In genomic region chr2:163644047-163644446, GRCm38 (mm10) we compare ENCODE assay signal across 8 mouse cellular contexts. TPM values are rescaled to one million over a fixed set of nuclear protein-coding genes. Genes with fewer than 3 reads are reported as not detected.
DNase-seq lines count a peak whose midpoint lies in the region; ATAC-seq and TF ChIP-seq lines count a peak whose summit lies in the region.

No protein-coding gene starts in this region.

- no peak for DNase-seq in kidney, adult 9 months
- peak; percentile 13 for DNase-seq in ZHBTc4 (ENCODE audit: low read depth, low spot score)
- DNase-seq in hindbrain, embryonic 14.5 days (ENCODE audit: low spot score): peak; percentile 33
- no peak for DNase-seq in midbrain, postnatal 0 days (ENCODE audit: low spot score)
- DNase-seq in T-cell, adult 2 months (ENCODE audit: low spot score): no peak
- no peak for DNase-seq in ovary, adult 18-20 months (ENCODE audit: low spot score)
- DNase-seq in gastrocnemius, postnatal 4 days (ENCODE audit: low spot score in 2 of 2): no peak

- peak overlapping the region; percentile 70 for H3K4me2 ChIP-seq in kidney, embryonic 16.5 days (replicated peaks; ENCODE audit: low read depth, low read length)
- H3K4me2 ChIP-seq in hindbrain, embryonic 14.5 days (replicated peaks): peak overlapping the region; percentile 64
- H3K4me2 ChIP-seq in midbrain, postnatal 0 days (ENCODE audit: low read depth, low read length, poor library complexity, severe bottlenecking): peak overlapping the region; percentile 57

- TF ChIP-seq CTCF in midbrain, postnatal 0 days (IDR thresholded peaks at IDR 0.05): peak; percentile 50

- peaks cover 40% of the 10 kb centered on the region for H3K4me1 ChIP-seq in kidney, embryonic 16.5 days (ENCODE audit: insufficient read depth, low read length)
- H3K4me1 ChIP-seq in hindbrain, embryonic 14.5 days (replicated peaks; ENCODE audit: control insufficient read depth, insufficient read depth, low read length): peaks cover 25% of the 10 kb centered on the region
- H3K4me1 ChIP-seq in midbrain, postnatal 0 days (ENCODE audit: insufficient read depth, low read length): peaks cover 5% of the 10 kb centered on the region

- no peaks in the 10 kb centered on the region for H3K9me3 ChIP-seq in kidney, embryonic 16.5 days (ENCODE audit: low read length)
- H3K9me3 ChIP-seq in hindbrain, embryonic 14.5 days (ENCODE audit: control insufficient read depth, low read length): no peaks in the 10 kb centered on the region
- no peaks in the 10 kb centered on the region for H3K9me3 ChIP-seq in midbrain, postnatal 0 days (ENCODE audit: low read length)

- WGBS in kidney, embryonic 16.5 days: 6% methylated on average over 4 of the region's 4 CpGs
- 9% methylated on average over 4 of the region's 4 CpGs for WGBS in hindbrain, embryonic 14.5 days
- WGBS in midbrain, postnatal 0 days: 4% methylated on average over 4 of the region's 4 CpGs

- peak overlapping the region; percentile 96 for H3K27ac ChIP-seq in kidney, embryonic 16.5 days (ENCODE audit: low read length)
- peak overlapping the region; percentile 90 for H3K27ac ChIP-seq in hindbrain, embryonic 14.5 days
- H3K27ac ChIP-seq in midbrain, postnatal 0 days (ENCODE audit: low read depth, low read length): peak overlapping the region; percentile 96

- peak overlapping the region; percentile 62 for H3K4me3 ChIP-seq in kidney, embryonic 16.5 days (ENCODE audit: low read length)
- peak overlapping the region; percentile 75 for H3K4me3 ChIP-seq in hindbrain, embryonic 14.5 days (replicated peaks; ENCODE audit: low read length)
- H3K4me3 ChIP-seq in midbrain, postnatal 0 days (ENCODE audit: low read depth, low read length): peak overlapping the region; percentile 98

- peak overlapping the region; percentile 82 for H3K9ac ChIP-seq in kidney, embryonic 16.5 days (replicated peaks; ENCODE audit: low read length)
- peak overlapping the region; percentile 84 for H3K9ac ChIP-seq in hindbrain, embryonic 14.5 days
- H3K9ac ChIP-seq in midbrain, postnatal 0 days (replicated peaks; ENCODE audit: low read length, poor library complexity, severe bottlenecking): peak overlapping the region; percentile 95

- H3K27me3 ChIP-seq in kidney, embryonic 16.5 days (ENCODE audit: insufficient read depth, low read length): no peaks in the 10 kb centered on the region
- H3K27me3 ChIP-seq in hindbrain, embryonic 14.5 days (ENCODE audit: control insufficient read depth, insufficient read depth, low read length): no peaks in the 10 kb centered on the region
- H3K27me3 ChIP-seq in midbrain, postnatal 0 days (ENCODE audit: insufficient read depth, low read length): no peaks in the 10 kb centered on the region

- no peak for ATAC-seq in kidney, embryonic 16.5 days (ENCODE audit: low FRiP score, low TSS enrichment)
- ATAC-seq in hindbrain, embryonic 14.5 days (ENCODE audit: low FRiP score): no peak
- ATAC-seq in midbrain, postnatal 0 days (ENCODE audit: low FRiP score): no peak

- peaks cover 3% of the 10 kb centered on the region; the same call in 1 of the 2 replicates for H3K36me3 ChIP-seq in kidney, embryonic 16.5 days (ENCODE audit: insufficient read depth, low read length)
- H3K36me3 ChIP-seq in hindbrain, embryonic 14.5 days (replicated peaks; ENCODE audit: control insufficient read depth, insufficient read depth): 0 out of 2 replicates have a peak, but pooled peaks cover 3% of the 10 kb centered on the region
- H3K36me3 ChIP-seq in midbrain, postnatal 0 days (ENCODE audit: insufficient read depth, low read length): no peaks in the 10 kb centered on the region

RNA-seq across cellular contexts. Expression of gene Serinc3, which starts 0.9 kb away (rescaled TPM):
- polyA plus RNA-seq in kidney, embryonic 16.5 days (2015; fragmentation: Nextera tagmentation; extraction: Ambion mirVana): 48.9 and 50.1 TPM in 2 replicates
- polyA plus RNA-seq in hindbrain, embryonic 14.5 days (2014; fragmentation: Nextera tagmentation; extraction: Ambion mirVana): 42.1 and 45.1 TPM in 2 replicates
- total RNA-seq in midbrain, postnatal 0 days (2014; rRNA removed): 96.1 and 101 TPM in 2 replicates
- 35.9 and 36.9 TPM in 2 replicates for polyA plus RNA-seq in midbrain, postnatal 0 days (2015; fragmentation: Nextera tagmentation; extraction: Ambion mirVana)
- 100 to 1,000 TPM; 152 to 163 TPM for total RNA-seq in gastrocnemius, postnatal 4 days (2021)

RNA-seq across cellular contexts. Expression of gene Pkig, which starts 14.1 kb away (rescaled TPM):
- 180 and 187 TPM in 2 replicates for polyA plus RNA-seq in kidney, embryonic 16.5 days (2015; fragmentation: Nextera tagmentation; extraction: Ambion mirVana)
- polyA plus RNA-seq in hindbrain, embryonic 14.5 days (2014; fragmentation: Nextera tagmentation; extraction: Ambion mirVana): 107 and 117 TPM in 2 replicates
- total RNA-seq in midbrain, postnatal 0 days (2014; rRNA removed): 90.5 and 102 TPM in 2 replicates
- 153 and 161 TPM in 2 replicates for polyA plus RNA-seq in midbrain, postnatal 0 days (2015; fragmentation: Nextera tagmentation; extraction: Ambion mirVana)
- total RNA-seq in gastrocnemius, postnatal 4 days (2021): 100 to 1,000 TPM; 153 to 176 TPM

RNA-seq across cellular contexts. Expression of gene Ttpal, which starts 41.9 kb away (rescaled TPM):
- 34.0 and 35.7 TPM in 2 replicates for polyA plus RNA-seq in kidney, embryonic 16.5 days (2015; fragmentation: Nextera tagmentation; extraction: Ambion mirVana)
- polyA plus RNA-seq in hindbrain, embryonic 14.5 days (2014; fragmentation: Nextera tagmentation; extraction: Ambion mirVana): 51.6 and 53.5 TPM in 2 replicates
- total RNA-seq in midbrain, postnatal 0 days (2014; rRNA removed): 76.2 and 91.9 TPM in 2 replicates
- 33.5 and 34.7 TPM in 2 replicates for polyA plus RNA-seq in midbrain, postnatal 0 days (2015; fragmentation: Nextera tagmentation; extraction: Ambion mirVana)
- 10 to 100 TPM; 15.5 to 17.1 TPM for total RNA-seq in gastrocnemius, postnatal 4 days (2021)

Comparison
In these comparisons a context has a peak if more than half of its experiments do, and no peak if none do; other contexts are left out.
1. DNase-seq: peak in ZHBTc4 (single experiment) and hindbrain, embryonic 14.5 days (single experiment); none in kidney, adult 9 months (single experiment), midbrain, postnatal 0 days (single experiment), T-cell, adult 2 months (single experiment), ovary, adult 18-20 months (single experiment) and gastrocnemius, postnatal 4 days (0 of 2).
2. Peak in every context shown above with its lines, with median percentiles within 50 percentile points of each other: H3K27ac ChIP-seq, H3K4me2 ChIP-seq, H3K4me3 ChIP-seq and H3K9ac ChIP-seq.